Mouse (Mus musculus) brain, embryonic 14.5 days (tissue): ENCODE data around the gene Cep112.

Source experiments
- CTCF ChIP-seq: fragments of 200-500 bp; IDR thresholded peaks from 2 replicates; pipeline ENCODE4 v1.5.1; 2012; ENCODE audit warnings: inconsistent platforms, mild to moderate bottlenecking, moderate library complexity, borderline replicate concordance; ENCODE audit not compliant: insufficient read depth, insufficient read length; ENCODE audit errors: extremely low read depth
- POLR2A ChIP-seq: fragments of 200-500 bp; IDR thresholded peaks from 2 replicates; pipeline ENCODE4 v1.6.1; 2012; ENCODE audit warnings: mild to moderate bottlenecking, inconsistent platforms, borderline replicate concordance; ENCODE audit not compliant: poor library complexity, insufficient read depth, insufficient read length, severe bottlenecking; ENCODE audit errors: extremely low read depth

- no peak for TF ChIP-seq CTCF
- no peak for TF ChIP-seq POLR2A
Measured at GRCm38 (mm10) chr11:108828374-108829025, 403.5 kb downstream of the Cep112 start.
